Mouse (Mus musculus) testis, adult 2 months (tissue): ENCODE data around the gene Ptcd3. TPM values are rescaled to one million over a fixed set of nuclear protein-coding genes. Genes with fewer than 3 reads are reported as not detected.
A peak's percentile ranks its signal among the peaks of the same experiment; 100 is the strongest.

Experiments
- H3K27ac ChIP-seq: fragments of 200-500 bp; 2 replicates; pipeline ENCODE4 v1.5.1; 2012; ENCODE audit warnings: low read depth, low read length; ENCODE audit not compliant: control insufficient read depth, insufficient read depth
- H3K27me3 ChIP-seq: fragments of 200-500 bp; 2 replicates; pipeline ENCODE4 v1.6.1; 2012; ENCODE audit warnings: mild to moderate bottlenecking, low read length, moderate library complexity; ENCODE audit not compliant: control insufficient read depth, insufficient read depth
- H3K36me3 ChIP-seq: fragments of 200-500 bp; 2 replicates; pipeline ENCODE4 v1.6.1; 2012; ENCODE audit warnings: mild to moderate bottlenecking, low read length; ENCODE audit not compliant: control insufficient read depth, insufficient read depth
- H3K4me1 ChIP-seq: fragments of 200-500 bp; 2 replicates; pipeline ENCODE4 v1.6.1; 2012; ENCODE audit warnings: low read length; ENCODE audit not compliant: control insufficient read depth, insufficient read depth
- H3K4me3 ChIP-seq: fragments of 200-500 bp; 2 replicates; pipeline ENCODE4 v1.5.1; 2012; ENCODE audit warnings: low read depth, mild to moderate bottlenecking, low read length, moderate library complexity, mixed read lengths; ENCODE audit not compliant: control insufficient read depth
- CTCF ChIP-seq: fragments of 200-500 bp; IDR thresholded peaks from 2 replicates; pipeline ENCODE4 v1.5.1; 2012; ENCODE audit warnings: low read depth, mild to moderate bottlenecking, inconsistent platforms, low read length, moderate library complexity; ENCODE audit not compliant: control insufficient read depth, insufficient read depth, insufficient replicate concordance
- POLR2A ChIP-seq: fragments of 200-500 bp; IDR thresholded peaks from 2 replicates; pipeline ENCODE4 v1.6.1; 2012; ENCODE audit warnings: low read depth, mild to moderate bottlenecking, inconsistent platforms, low read length, moderate library complexity; ENCODE audit not compliant: control insufficient read depth
- polyA plus RNA-seq: library from polyadenylated mRNA; depleted of rRNA; stranded (reverse); fragments of >200 nt; gene quantifications from 2 replicates; pipeline ENCODE4 v1.2.3, GENCODE M21; 2012; rRNA removed

The Ptcd3 gene
- polyA plus RNA-seq, 1 experiment, result 17.5 TPM

- TF ChIP-seq CTCF (no peak), POLR2A (peak; percentile 98)
- Histone ChIP-seq H3K27me3 (no peaks in the 10 kb centered on the region), H3K27ac (peak within 1 kb of the TSS; percentile 99), H3K4me3 (peak within 1 kb of the TSS; percentile 97), H3K4me1 (no peaks in the 10 kb centered on the region), H3K36me3 (no peaks in the 10 kb centered on the region)
These were observed 77.6 kb downstream of the Ptcd3 start, which contains the start of gene Immt for GRCm38 (mm10) chr6:71830690-71831580. Gene Immt, plus strand, starts transcription at chr6:71831331.

Other genes with a start within 250 kb of the Ptcd3 start
- gene Reep1, start 201.2 kb downstream of the Ptcd3 start, polyA plus RNA-seq, result 21.1 and 34.3 TPM in 2 replicates
- gene Mrpl35, start 81.8 kb downstream of the Ptcd3 start, polyA plus RNA-seq, result 20.0 and 26.4 TPM in 2 replicates
- 65.3 and 71.3 TPM in 2 replicates for gene Immt, start 77.4 kb downstream of the Ptcd3 start, polyA plus RNA-seq
- 15.0 and 15.9 TPM in 2 replicates for gene Polr1a, start 303 bp upstream of the Ptcd3 start, polyA plus RNA-seq
- 21.0 and 27.7 TPM in 2 replicates for gene St3gal5, start 188.8 kb upstream of the Ptcd3 start, polyA plus RNA-seq